Mouse (Mus musculus) ES-Bruce4 (cell line): ENCODE data around the gene Sult2b1.

ENCODE experiments used
- CTCF ChIP-seq: IDR thresholded peaks from one replicate; pipeline ENCODE4 v1.8.1; 2011; ENCODE audit warnings: low read depth, low read length
- EP300 ChIP-seq: IDR thresholded peaks from 2 replicates; pipeline ENCODE4 v1.6.1; 2011; ENCODE audit warnings: low read depth, low read length; ENCODE audit not compliant: insufficient read depth

- TF ChIP-seq EP300 (no peak), CTCF (no peak)
Observed at GRCm38 (mm10) chr7:45697894-45698293, 86.6 kb downstream of the Sult2b1 start.
